Mouse (Mus musculus) heart, embryonic 16.5 days (tissue): ENCODE results near the gene Sptbn4. TPM values are rescaled to one million over a fixed set of nuclear protein-coding genes. Genes with fewer than 3 reads are reported as not detected.

Source experiments
- ATAC-seq: fragments of 200-750 bp; cut with Nextera tagmentation; replicated peaks from 2 replicates; pipeline ENCODE4 v1.8.0; 2017; ENCODE audit warnings: moderate number of reproducible peaks; ENCODE audit not compliant: insufficient read depth, low FRiP score; ENCODE audit errors: extremely low read depth
- H3K27ac ChIP-seq: fragments of 300-500 bp; sonication (generic); 2 replicates; pipeline ENCODE4 v1.5.1; 2014; ENCODE audit warnings: mild to moderate bottlenecking, low read length, control low read depth, moderate library complexity
- H3K27me3 ChIP-seq: fragments of 300-500 bp; sonication (generic); 2 replicates; pipeline ENCODE4 v1.6.1; 2014; ENCODE audit warnings: low read length, mixed read lengths; ENCODE audit not compliant: control insufficient read depth, insufficient read depth
- H3K36me3 ChIP-seq: fragments of 300-500 bp; sonication (generic); 2 replicates; pipeline ENCODE4 v1.6.1; 2014; ENCODE audit not compliant: control insufficient read depth, insufficient read depth
- H3K4me1 ChIP-seq: fragments of 300-500 bp; sonication (generic); 2 replicates; pipeline ENCODE4 v1.6.1; 2014; ENCODE audit warnings: low read length, mixed read lengths; ENCODE audit not compliant: control insufficient read depth, insufficient read depth
- H3K4me2 ChIP-seq: fragments of 300-500 bp; sonication (generic); 2 replicates; pipeline ENCODE4 v1.6.1; 2014; ENCODE audit warnings: low read depth, mild to moderate bottlenecking, control low read depth, low read length
- H3K4me3 ChIP-seq: fragments of 300-500 bp; sonication (generic); 2 replicates; pipeline ENCODE4 v1.5.1; 2014; ENCODE audit warnings: mild to moderate bottlenecking, control low read depth, low read length
- H3K9ac ChIP-seq: fragments of 300-500 bp; sonication (generic); 2 replicates; pipeline ENCODE4 v1.6.1; 2014; ENCODE audit warnings: low read length, control low read depth
- H3K9me3 ChIP-seq: fragments of 300-500 bp; sonication (generic); replicated peaks from 2 replicates; pipeline ENCODE4 v1.6.1; 2016; ENCODE audit warnings: low read length; ENCODE audit not compliant: control insufficient read depth
- WGBS: fragments of 180-500 bp; shearing (Covaris S2); extraction: QIAGEN DNeasy Blood & Tissue Kit; methylation state at CpG from one replicate; pipeline ENCODE4 v1.1.7; 2014; 5-methylcytosine and 5-hydroxymethylcytosine counted together
- polyA plus RNA-seq: library from polyadenylated mRNA; unstranded; fragments of >200 nt; fragmentation: Nextera tagmentation; extraction: Ambion mirVana; gene quantifications from 2 replicates; pipeline ENCODE4 v1.2.1, GENCODE M21; 2015

Gene Sptbn4
- polyA plus RNA-seq, 1 experiment from 2014 or later, result 0.43 TPM

- H3K4me2 ChIP-seq, result peak overlapping the region; percentile 49
- WGBS, result 42% methylated on average over 34 of the region's 34 CpGs
- H3K36me3 ChIP-seq, result no peaks in the 10 kb centered on the region; the same call in 1 of the 2 replicates
- H3K9me3 ChIP-seq, result no peaks in the 10 kb centered on the region
- H3K27ac ChIP-seq, result no peak overlapping the region
- no peak overlapping the region for H3K9ac ChIP-seq
- H3K4me3 ChIP-seq, result peak overlapping the region; percentile 30
- no peak for ATAC-seq
- H3K4me1 ChIP-seq, result peaks cover 24% of the 10 kb centered on the region
- H3K27me3 ChIP-seq, result peaks cover 74% of the 10 kb centered on the region
Measured at GRCm38 (mm10) chr7:27326101-27326880, 121.2 kb downstream of the Sptbn4 start.

DNA sequence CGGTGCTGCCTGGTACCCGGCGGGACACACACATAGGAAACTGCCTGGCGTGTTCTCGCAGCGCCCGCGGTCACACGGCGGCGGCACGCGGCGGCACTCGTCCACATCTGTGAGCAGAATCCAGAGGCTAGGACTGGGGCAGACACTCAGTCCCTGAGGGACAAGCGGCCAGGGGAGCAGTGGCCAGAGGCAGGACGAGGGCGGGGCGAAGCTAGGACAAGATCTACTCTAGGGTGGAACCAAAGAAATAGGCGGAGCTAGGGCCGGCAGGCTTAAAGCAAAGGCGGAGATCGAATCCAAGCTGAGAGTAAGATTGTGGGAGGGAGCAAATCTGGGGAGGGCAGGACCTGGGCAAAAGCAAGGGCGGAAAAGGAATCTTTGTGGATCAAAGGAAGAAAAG is 121.8 kb downstream of the Sptbn4 start:
- WGBS, result 8% methylated on average over 24 of the region's 24 CpGs
- peak overlapping the region; percentile 49 for H3K4me2 ChIP-seq
- no peak overlapping the region for H3K9ac ChIP-seq
- no peaks in the 10 kb centered on the region; the same call in 1 of the 2 replicates for H3K36me3 ChIP-seq
- H3K4me3 ChIP-seq, result peak overlapping the region; percentile 30
- H3K27me3 ChIP-seq, result peaks cover 71% of the 10 kb centered on the region
- no peak overlapping the region for H3K27ac ChIP-seq
- no peaks in the 10 kb centered on the region for H3K9me3 ChIP-seq
- ATAC-seq, result 0 out of 2 replicates have a peak, but pooled peaks have one; percentile 42
- peaks cover 21% of the 10 kb centered on the region for H3K4me1 ChIP-seq

- Histone ChIP-seq H3K27me3 (peaks cover 64% of the 10 kb centered on the region), H3K4me3 (no peak overlapping the region), H3K9me3 (no peaks in the 10 kb centered on the region), H3K4me1 (peaks cover 14% of the 10 kb centered on the region), H3K4me2 (no peak overlapping the region), H3K9ac (no peak overlapping the region), H3K27ac (no peak overlapping the region), H3K36me3 (no peaks in the 10 kb centered on the region; the same call in 1 of the 2 replicates)
- WGBS, result 51% methylated on average over 19 of the region's 20 CpGs
- ATAC-seq, result no peak
Measured at GRCm38 (mm10) chr7:27324928-27325327, 122.6 kb downstream of the Sptbn4 start.

DNA sequence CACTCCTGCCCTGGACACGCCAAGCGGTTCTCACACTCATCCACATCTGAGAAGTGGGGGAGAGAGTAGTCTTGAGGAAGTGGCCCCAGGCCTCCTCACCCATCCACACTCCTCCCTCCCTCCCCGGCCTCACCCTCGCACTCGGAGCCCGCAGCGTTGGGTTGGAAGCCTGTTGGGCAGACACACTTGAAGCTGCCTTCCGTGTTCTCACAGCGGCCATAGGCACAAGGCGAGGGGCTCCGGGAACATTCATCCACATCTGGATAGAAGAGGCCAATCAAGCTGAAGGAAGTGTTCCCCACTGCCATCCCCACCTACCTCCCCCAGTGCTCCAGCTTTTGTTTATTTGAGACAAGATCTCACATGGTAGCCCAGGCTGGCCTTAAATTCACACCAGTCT is 123.3 kb downstream of the Sptbn4 start:
- 98% methylated on average over 11 of the region's 11 CpGs for WGBS
- H3K27ac ChIP-seq, result no peak overlapping the region
- H3K27me3 ChIP-seq, result peaks cover 58% of the 10 kb centered on the region
- no peak overlapping the region for H3K4me2 ChIP-seq
- no peaks in the 10 kb centered on the region for H3K9me3 ChIP-seq
- no peak for ATAC-seq
- peaks cover 7% of the 10 kb centered on the region for H3K4me1 ChIP-seq
- no peak overlapping the region for H3K9ac ChIP-seq
- no peak overlapping the region for H3K4me3 ChIP-seq
- H3K36me3 ChIP-seq, result no peaks in the 10 kb centered on the region; the same call in 1 of the 2 replicates

- H3K27ac ChIP-seq, result no peak overlapping the region
- H3K9ac ChIP-seq, result no peak overlapping the region
- no peak overlapping the region for H3K4me2 ChIP-seq
- no peaks in the 10 kb centered on the region for H3K9me3 ChIP-seq
- H3K27me3 ChIP-seq, result peaks cover 47% of the 10 kb centered on the region
- WGBS, result 91% methylated on average over 5 of the region's 5 CpGs
- peaks cover 3% of the 10 kb centered on the region for H3K4me1 ChIP-seq
- H3K4me3 ChIP-seq, result no peak overlapping the region
- no peaks in the 10 kb centered on the region; the same call in 1 of the 2 replicates for H3K36me3 ChIP-seq
- no peak for ATAC-seq
Measured at GRCm38 (mm10) chr7:27323001-27323400, 124.5 kb downstream of the Sptbn4 start.

DNA sequence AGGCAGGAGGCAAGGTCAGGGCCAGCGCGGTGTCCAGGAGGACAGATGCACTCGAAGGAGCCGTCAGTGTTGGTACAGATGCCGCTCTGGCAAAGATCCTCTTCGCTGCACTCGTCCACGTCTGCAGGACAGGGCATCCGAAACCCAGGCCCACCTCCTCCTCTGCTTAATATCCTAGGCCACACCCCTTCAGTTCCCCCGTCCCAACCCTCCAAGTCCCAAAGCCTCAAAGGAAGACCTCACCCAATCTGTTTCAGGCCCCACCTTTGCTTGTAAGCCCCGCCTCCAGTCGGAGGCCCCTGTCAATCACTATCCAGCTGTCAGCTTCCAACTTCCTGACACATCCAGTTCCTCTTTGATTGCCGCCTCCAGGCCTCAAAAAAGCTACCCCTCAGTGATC is 125.2 kb downstream of the Sptbn4 start:
- Histone ChIP-seq H3K4me1 (peaks cover 3% of the 10 kb centered on the region), H3K36me3 (peaks cover 3% of the 10 kb centered on the region; the same call in 1 of the 2 replicates), H3K4me3 (no peak overlapping the region), H3K27me3 (peaks cover 40% of the 10 kb centered on the region), H3K4me2 (no peak overlapping the region), H3K27ac (no peak overlapping the region), H3K9me3 (no peaks in the 10 kb centered on the region), H3K9ac (no peak overlapping the region)
- WGBS, result 30% methylated on average over 13 of the region's 13 CpGs
- no peak for ATAC-seq

- Histone ChIP-seq H3K4me2 (no peak overlapping the region), H3K36me3 (peaks cover 7% of the 10 kb centered on the region)
- 84% methylated on average over 22 of the region's 22 CpGs for WGBS
Measured at GRCm38 (mm10) chr7:27319411-27319810, 128.1 kb downstream of the Sptbn4 start.

GRCm38 (mm10) chr7:27315958-27316357 is 131.5 kb downstream of the Sptbn4 start:
- H3K9me3 ChIP-seq, result peaks cover 12% of the 10 kb centered on the region
- H3K27ac ChIP-seq, result peak overlapping the region; percentile 35; the same call in 1 of the 2 replicates
- H3K4me2 ChIP-seq, result no peak overlapping the region
- no peaks in the 10 kb centered on the region for H3K4me1 ChIP-seq
- peaks cover 14% of the 10 kb centered on the region for H3K36me3 ChIP-seq
- no peak overlapping the region for H3K4me3 ChIP-seq
- no peaks in the 10 kb centered on the region for H3K27me3 ChIP-seq
- WGBS, result 44% methylated on average over 7 of the region's 7 CpGs
- no peak overlapping the region for H3K9ac ChIP-seq
- peak; percentile 74 for ATAC-seq

More at GRCm38 (mm10) chr7:27319411-27319810, 128.1 kb downstream of the Sptbn4 start:
- Histone ChIP-seq H3K9me3 (peaks cover 3% of the 10 kb centered on the region; the same call in 1 of the 2 replicates), H3K27ac (no peak overlapping the region), H3K4me1 (no peaks in the 10 kb centered on the region), H3K9ac (no peak overlapping the region), H3K4me3 (no peak overlapping the region), H3K27me3 (peaks cover 22% of the 10 kb centered on the region)
- no peak for ATAC-seq

GRCm38 (mm10) chr7:27314393-27314792 is 133.1 kb downstream of the Sptbn4 start:
- Histone ChIP-seq H3K27ac (no peak overlapping the region), H3K9ac (no peak overlapping the region), H3K9me3 (peaks cover 12% of the 10 kb centered on the region), H3K36me3 (peaks cover 14% of the 10 kb centered on the region), H3K4me3 (no peak overlapping the region), H3K27me3 (no peaks in the 10 kb centered on the region), H3K4me1 (peaks cover 7% of the 10 kb centered on the region), H3K4me2 (no peak overlapping the region)
- no peak for ATAC-seq
- 85% methylated on average over 3 of the region's 3 CpGs for WGBS
